Mouse (Mus musculus) lung, embryonic 16.5 days (tissue): ENCODE data around the gene Focad. TPM values are rescaled to one million over a fixed set of nuclear protein-coding genes. Genes with fewer than 3 reads are reported as not detected.

ENCODE experiments used
- ATAC-seq: fragments of 200-750 bp; cut with Nextera tagmentation; 2 replicates; pipeline ENCODE4 v1.8.0; 2017; ENCODE audit warnings: low read depth, mild to moderate bottlenecking, moderate library complexity
- H3K27ac ChIP-seq: fragments of 300-500 bp; sonication (generic); 2 replicates; pipeline ENCODE4 v1.5.1; 2014; ENCODE audit warnings: mild to moderate bottlenecking, control low read depth, low read length
- H3K27me3 ChIP-seq: fragments of 300-500 bp; sonication (generic); 2 replicates; pipeline ENCODE4 v1.6.1; 2014; ENCODE audit warnings: low read depth, low read length, mixed read lengths; ENCODE audit not compliant: control insufficient read depth, insufficient read depth
- H3K36me3 ChIP-seq: fragments of 300-500 bp; sonication (generic); 2 replicates; pipeline ENCODE4 v1.6.1; 2014; ENCODE audit warnings: low read length; ENCODE audit not compliant: control insufficient read depth, insufficient read depth
- H3K4me1 ChIP-seq: fragments of 300-500 bp; sonication (generic); replicated peaks from 2 replicates; pipeline ENCODE4 v1.6.1; 2014; ENCODE audit warnings: low read length, mixed read lengths; ENCODE audit not compliant: control insufficient read depth, insufficient read depth
- H3K4me2 ChIP-seq: fragments of 300-500 bp; sonication (generic); 2 replicates; pipeline ENCODE4 v1.6.1; 2014; ENCODE audit warnings: low read depth, low read length, control low read depth
- H3K4me3 ChIP-seq: fragments of 300-500 bp; sonication (generic); 2 replicates; pipeline ENCODE4 v1.5.1; 2014; ENCODE audit warnings: mild to moderate bottlenecking, low read length, control low read depth
- H3K9ac ChIP-seq: fragments of 300-500 bp; sonication (generic); 2 replicates; pipeline ENCODE4 v1.6.1; 2014; ENCODE audit warnings: low read length, control low read depth
- H3K9me3 ChIP-seq: fragments of 300-500 bp; sonication (generic); 2 replicates; pipeline ENCODE4 v1.6.1; 2016; ENCODE audit warnings: low read length; ENCODE audit not compliant: control insufficient read depth
- WGBS: fragments of 180-500 bp; shearing (Covaris S2); extraction: QIAGEN DNeasy Blood & Tissue Kit; methylation state at CpG from one replicate; pipeline ENCODE4 v1.1.7; 2014; 5-methylcytosine and 5-hydroxymethylcytosine counted together
- polyA plus RNA-seq: library from polyadenylated mRNA; unstranded; fragments of >200 nt; fragmentation: Nextera tagmentation; extraction: Ambion mirVana; gene quantifications from 2 replicates; pipeline ENCODE4 v1.2.1, GENCODE M21; 2015

The Focad gene
- polyA plus RNA-seq, 1 experiment from 2014 or later: 15.1 TPM

DNA sequence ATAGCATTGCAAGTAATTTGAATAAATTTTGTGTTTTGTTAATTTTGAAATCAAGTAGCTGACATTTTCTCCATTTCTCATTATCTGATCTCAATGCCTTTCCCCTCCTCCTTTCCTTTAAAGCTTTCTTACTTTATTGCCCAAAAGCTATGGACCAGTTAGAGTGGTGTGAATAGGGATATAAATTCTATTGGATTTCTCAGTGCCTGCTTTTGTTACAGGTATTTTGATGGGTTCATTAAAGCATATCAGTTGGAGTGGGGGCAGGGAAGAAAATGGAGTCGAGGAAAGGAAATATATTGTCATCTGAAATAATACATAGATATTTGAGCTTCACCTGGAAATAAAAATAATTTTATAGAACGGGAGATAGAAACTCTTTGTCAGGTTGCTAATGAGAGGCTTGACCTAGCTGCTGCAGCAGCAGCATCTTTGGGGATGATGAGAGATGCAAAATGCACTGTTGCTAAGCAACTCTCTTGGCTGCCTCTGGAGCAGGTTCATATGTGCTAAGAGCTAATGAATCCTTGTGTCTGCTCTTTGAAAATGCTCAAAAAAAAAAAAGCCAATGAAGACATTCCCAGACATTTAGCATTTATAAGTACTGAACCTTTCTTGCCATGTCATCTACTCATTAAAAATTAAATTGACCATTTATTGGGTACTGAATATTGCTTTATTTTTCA lies 116.9 kb downstream of the Focad start:
- Histone ChIP-seq H3K4me3 (no peak overlapping the region), H3K4me1 (no peaks in the 10 kb centered on the region; the same call in 1 of the 2 replicates), H3K9ac (no peak overlapping the region), H3K27me3 (no peaks in the 10 kb centered on the region), H3K27ac (no peak overlapping the region), H3K4me2 (no peak overlapping the region), H3K9me3 (no peaks in the 10 kb centered on the region), H3K36me3 (no peaks in the 10 kb centered on the region)
- ATAC-seq: no peak
- WGBS: 82% methylated on average over 2 of the region's 2 CpGs

DNA sequence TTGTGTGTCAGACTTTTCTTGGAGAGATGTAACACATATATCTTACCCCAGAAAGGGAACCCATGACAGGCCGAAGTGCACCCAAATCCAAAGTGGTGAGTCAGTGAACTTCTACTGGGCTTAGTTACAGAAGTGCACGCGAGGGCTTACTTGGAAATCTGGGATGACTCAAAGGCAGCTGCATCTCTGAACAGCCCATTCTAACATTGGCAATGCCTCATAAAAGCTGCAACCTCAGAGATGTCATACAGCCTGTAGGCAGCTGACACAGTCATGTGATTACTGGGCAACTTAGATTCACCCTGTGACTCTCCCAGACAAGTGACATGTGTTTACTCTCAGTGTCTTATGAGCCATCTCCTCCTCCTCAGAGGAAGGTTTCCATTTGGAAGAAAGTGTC lies 119.5 kb downstream of the Focad start:
- H3K27ac ChIP-seq: no peak overlapping the region
- ATAC-seq: peak; percentile 88
- H3K36me3 ChIP-seq: no peaks in the 10 kb centered on the region
- no peak overlapping the region for H3K4me2 ChIP-seq
- H3K9ac ChIP-seq: no peak overlapping the region
- H3K9me3 ChIP-seq: no peaks in the 10 kb centered on the region
- no peaks in the 10 kb centered on the region; the same call in 1 of the 2 replicates for H3K4me1 ChIP-seq
- H3K27me3 ChIP-seq: no peaks in the 10 kb centered on the region
- H3K4me3 ChIP-seq: no peak overlapping the region
- WGBS: 57% methylated on average over 3 of the region's 3 CpGs

DNA sequence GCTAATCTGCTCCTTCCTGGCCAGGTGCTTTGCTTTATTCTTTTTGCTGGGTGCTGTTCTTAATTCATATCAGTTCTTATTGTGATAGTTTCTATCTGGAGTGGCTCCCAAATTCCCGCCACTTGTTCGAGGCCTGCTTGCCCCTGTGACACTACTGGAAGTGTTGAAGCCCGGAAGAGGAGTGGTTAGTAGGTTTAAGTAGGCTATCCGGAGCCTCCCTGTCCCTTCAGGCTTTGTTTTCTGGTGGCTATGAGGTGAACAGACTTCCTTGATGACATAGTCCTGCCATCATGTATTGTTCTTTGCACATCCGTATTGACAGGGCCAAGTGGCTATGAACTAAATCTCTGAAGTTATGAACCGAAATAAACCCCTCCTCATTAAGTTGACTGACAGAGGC lies 123.9 kb downstream of the Focad start:
- no peaks in the 10 kb centered on the region for H3K27me3 ChIP-seq
- H3K36me3 ChIP-seq: no peaks in the 10 kb centered on the region
- H3K4me2 ChIP-seq: no peak overlapping the region
- H3K9me3 ChIP-seq: no peaks in the 10 kb centered on the region
- H3K9ac ChIP-seq: no peak overlapping the region
- H3K27ac ChIP-seq: no peak overlapping the region
- H3K4me3 ChIP-seq: no peak overlapping the region
- ATAC-seq: no peak
- H3K4me1 ChIP-seq: no peaks in the 10 kb centered on the region
- WGBS: 73% methylated on average over 6 of the region's 6 CpGs

DNA sequence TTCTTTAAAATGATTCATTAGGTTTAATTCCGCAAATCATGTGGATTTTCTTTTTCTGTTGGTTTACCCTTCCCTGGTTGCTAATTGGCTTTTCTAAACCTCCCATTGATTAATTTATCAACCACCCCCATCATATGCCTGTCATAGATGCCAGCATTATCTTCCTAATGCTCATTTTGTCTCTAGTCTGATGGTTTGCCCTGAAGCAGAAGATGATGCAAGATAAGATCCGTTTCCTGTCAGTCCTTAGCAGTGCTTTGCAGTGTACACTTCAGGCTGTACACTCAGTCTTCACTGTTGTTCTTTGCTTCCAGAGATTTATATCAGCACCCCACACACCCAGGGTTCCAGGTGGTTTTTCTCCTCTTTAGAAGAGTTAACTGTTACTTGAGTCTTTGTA lies 124.4 kb downstream of the Focad start:
- ATAC-seq: no peak
- Histone ChIP-seq H3K9ac (no peak overlapping the region), H3K27me3 (no peaks in the 10 kb centered on the region), H3K4me3 (no peak overlapping the region), H3K36me3 (no peaks in the 10 kb centered on the region), H3K4me1 (no peaks in the 10 kb centered on the region), H3K9me3 (no peaks in the 10 kb centered on the region), H3K27ac (no peak overlapping the region), H3K4me2 (no peak overlapping the region)
- 69% methylated on average over 2 of the region's 2 CpGs for WGBS

DNA sequence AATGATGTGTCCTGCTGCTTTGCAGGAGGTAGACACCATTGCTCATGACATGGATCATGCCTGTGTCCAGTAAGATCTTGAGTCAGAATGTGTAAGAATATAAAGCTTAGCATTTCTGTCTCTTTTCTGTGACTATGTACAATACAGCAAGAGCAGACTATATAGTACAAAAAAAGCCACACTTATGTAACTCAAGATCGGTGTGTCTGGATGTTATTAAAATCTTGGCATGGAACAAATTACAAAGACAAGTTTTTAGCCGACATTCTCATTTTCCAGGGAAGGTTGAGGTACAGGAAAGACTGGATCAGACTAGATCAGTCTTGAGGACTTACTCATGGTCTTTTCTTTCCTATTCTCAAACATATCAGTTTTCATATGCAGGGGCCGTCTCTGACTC lies 136.9 kb downstream of the Focad start:
- H3K9ac ChIP-seq: no peak overlapping the region
- no peak overlapping the region for H3K4me3 ChIP-seq
- no peak overlapping the region for H3K4me2 ChIP-seq
- no peaks in the 10 kb centered on the region for H3K36me3 ChIP-seq
- H3K4me1 ChIP-seq: no peaks in the 10 kb centered on the region
- no peak overlapping the region for H3K27ac ChIP-seq
- no peaks in the 10 kb centered on the region for H3K27me3 ChIP-seq
- WGBS: 88% methylated on average over 3 of the region's 3 CpGs
- no peak for ATAC-seq
- no peaks in the 10 kb centered on the region for H3K9me3 ChIP-seq

- WGBS: 55% methylated on average over 6 of the region's 6 CpGs
- no peak overlapping the region for H3K27ac ChIP-seq
- no peaks in the 10 kb centered on the region for H3K36me3 ChIP-seq
- H3K4me3 ChIP-seq: no peak overlapping the region
- H3K4me1 ChIP-seq: no peaks in the 10 kb centered on the region
- H3K9ac ChIP-seq: no peak overlapping the region
- no peak overlapping the region for H3K4me2 ChIP-seq
- no peak for ATAC-seq
- no peaks in the 10 kb centered on the region for H3K27me3 ChIP-seq
- H3K9me3 ChIP-seq: no peaks in the 10 kb centered on the region
Observed at GRCm38 (mm10) chr4:88235941-88236340, 141.5 kb downstream of the Focad start.

GRCm38 (mm10) chr4:88236926-88237756 lies 142.7 kb downstream of the Focad start:
- H3K9ac ChIP-seq: no peak overlapping the region
- no peak overlapping the region for H3K4me3 ChIP-seq
- WGBS: 66% methylated on average over 12 of the region's 12 CpGs
- no peak for ATAC-seq
- no peaks in the 10 kb centered on the region for H3K9me3 ChIP-seq
- no peaks in the 10 kb centered on the region for H3K4me1 ChIP-seq
- no peak overlapping the region for H3K27ac ChIP-seq
- H3K27me3 ChIP-seq: no peaks in the 10 kb centered on the region
- H3K4me2 ChIP-seq: no peak overlapping the region
- H3K36me3 ChIP-seq: no peaks in the 10 kb centered on the region

DNA sequence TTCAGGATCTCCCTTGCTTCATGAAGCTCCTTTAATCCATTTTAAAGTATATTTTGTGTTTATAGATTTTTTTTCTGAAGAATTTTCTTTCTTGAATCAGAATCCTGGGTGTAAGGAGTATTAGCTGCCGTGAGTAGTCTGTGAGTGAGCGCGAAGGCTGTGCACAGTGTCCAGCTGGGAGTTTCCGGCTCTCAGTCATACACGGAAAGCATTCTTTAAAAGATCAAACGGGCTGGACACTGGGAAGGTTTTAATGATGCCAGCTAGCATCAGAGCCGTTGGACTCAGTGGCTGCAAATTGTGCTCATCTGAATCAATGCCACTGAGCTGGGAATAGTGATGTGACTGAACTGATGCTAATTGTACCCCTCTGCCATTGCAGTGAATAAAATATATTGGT lies 143.9 kb downstream of the Focad start:
- no peak overlapping the region for H3K9ac ChIP-seq

GRCm38 (mm10) chr4:88243834-88244233 lies 149.4 kb downstream of the Focad start:
- H3K4me2 ChIP-seq: no peak overlapping the region
- no peak overlapping the region for H3K9ac ChIP-seq
- no peaks in the 10 kb centered on the region for H3K36me3 ChIP-seq
- H3K9me3 ChIP-seq: no peaks in the 10 kb centered on the region
- ATAC-seq: no peak
- no peak overlapping the region for H3K27ac ChIP-seq
- 93% methylated on average over 2 of the region's 2 CpGs for WGBS
- no peak overlapping the region for H3K4me3 ChIP-seq
- H3K27me3 ChIP-seq: no peaks in the 10 kb centered on the region
- no peaks in the 10 kb centered on the region for H3K4me1 ChIP-seq

More for the DNA sequence above, 143.9 kb downstream of the Focad start:
- no peak for ATAC-seq
- H3K27me3 ChIP-seq: no peaks in the 10 kb centered on the region
- H3K36me3 ChIP-seq: no peaks in the 10 kb centered on the region
- WGBS: 60% methylated on average over 7 of the region's 7 CpGs
- no peak overlapping the region for H3K27ac ChIP-seq
- H3K4me2 ChIP-seq: no peak overlapping the region
- H3K4me1 ChIP-seq: no peaks in the 10 kb centered on the region
- H3K4me3 ChIP-seq: no peak overlapping the region
- H3K9me3 ChIP-seq: no peaks in the 10 kb centered on the region
